Mouse (Mus musculus): ENCODE measurements around the gene Acbd6. TPM values are rescaled to one million over a fixed set of nuclear protein-coding genes. Genes with fewer than 3 reads are reported as not detected.

Gene Acbd6
- polyA plus RNA-seq, 1 experiment, result 22.5 TPM

DNA sequence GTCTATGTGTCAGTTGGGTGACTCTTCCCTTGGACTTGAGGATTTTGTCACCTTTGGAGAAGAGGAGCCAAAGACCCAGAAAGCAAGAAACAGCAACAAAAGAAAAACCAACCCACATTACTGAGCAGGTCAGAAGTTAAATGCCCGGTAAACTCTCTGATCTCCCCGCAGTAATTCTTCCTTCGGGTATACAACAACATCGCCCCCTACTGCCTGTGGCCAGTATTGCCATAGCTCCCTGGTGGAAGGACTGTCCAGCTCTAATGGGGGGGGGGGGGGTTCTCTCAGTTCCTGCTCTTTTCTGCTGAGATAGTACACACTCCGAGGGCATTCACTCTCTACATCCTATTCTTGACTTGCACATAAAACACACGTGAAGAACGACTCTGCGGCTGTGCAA lies 163.5 kb downstream of the Acbd6 start:
- Histone ChIP-seq H3K36me3 (ENCODE audit: control insufficient read depth) (no peaks in the 10 kb centered on the region), H3K4me1 (ENCODE audit: control insufficient read depth) (no peaks in the 10 kb centered on the region), H3K27me3 (ENCODE audit: control insufficient read depth) (peaks cover 36% of the 10 kb centered on the region), H3K9me3 (ENCODE audit: control insufficient read depth, low read length) (peaks cover 7% of the 10 kb centered on the region; the same call in 1 of the 2 replicates), H3K4me3 (replicated peaks) (no peak overlapping the region)
- TF ChIP-seq TAL1 (IDR thresholded peaks at IDR 0.05; ENCODE audit: low read length), result no peak
- TF ChIP-seq GATA1 (IDR thresholded peaks at IDR 0.05; ENCODE audit: low read length), result no peak

DNA sequence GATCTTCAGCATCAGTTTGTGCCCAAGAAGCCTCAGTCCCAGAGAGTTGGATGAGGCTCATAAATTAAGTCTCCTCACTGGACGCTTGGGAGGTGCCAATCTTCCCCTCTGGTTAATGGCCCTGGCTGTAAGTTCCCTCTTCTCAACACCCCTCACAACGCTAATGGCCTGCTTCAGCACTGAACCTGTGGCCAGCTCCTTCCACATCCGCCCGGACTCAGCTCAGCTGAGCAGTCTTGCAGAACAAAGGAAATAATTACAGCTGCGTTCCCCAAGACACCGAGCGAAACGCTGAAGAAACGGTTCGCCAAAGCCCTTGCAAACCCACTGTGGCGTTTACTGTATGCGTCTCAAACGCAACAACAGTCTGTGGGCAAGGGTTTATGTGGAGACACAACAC lies 164.3 kb downstream of the Acbd6 start:
- peaks cover 39% of the 10 kb centered on the region for H3K27me3 ChIP-seq (ENCODE audit: control insufficient read depth)

DNA sequence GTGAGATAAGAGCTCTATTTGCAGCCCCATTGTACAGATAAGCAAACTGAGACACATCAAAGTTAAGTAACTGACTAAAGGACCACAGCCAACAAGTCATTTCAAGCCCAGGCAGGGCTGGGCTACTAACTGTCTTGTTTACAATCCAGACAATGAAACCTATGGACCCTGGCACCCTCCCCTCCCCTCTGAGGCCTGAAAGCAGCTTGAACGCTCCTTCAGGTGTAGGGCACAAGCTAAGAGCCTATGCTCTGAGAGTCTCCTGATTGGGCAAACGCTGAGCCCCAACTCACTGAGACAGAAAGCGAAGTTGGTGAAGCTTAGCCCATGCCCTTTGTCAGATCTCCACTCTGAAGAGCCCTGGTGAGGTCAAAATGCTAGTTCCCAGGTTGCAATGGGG lies 166.4 kb downstream of the Acbd6 start:
- H3K4me1 ChIP-seq (ENCODE audit: control insufficient read depth), result no peaks in the 10 kb centered on the region
- peaks cover 7% of the 10 kb centered on the region; the same call in 1 of the 2 replicates for H3K9me3 ChIP-seq (ENCODE audit: control insufficient read depth, low read length)
- H3K36me3 ChIP-seq (ENCODE audit: control insufficient read depth), result no peaks in the 10 kb centered on the region
- H3K4me3 ChIP-seq (replicated peaks), result no peak overlapping the region
- TF ChIP-seq TAL1 (IDR thresholded peaks at IDR 0.05; ENCODE audit: low read length) (no peak), GATA1 (IDR thresholded peaks at IDR 0.05; ENCODE audit: low read length) (no peak)
- H3K27me3 ChIP-seq (ENCODE audit: control insufficient read depth), result peaks cover 59% of the 10 kb centered on the region

More for the DNA sequence above, 164.3 kb downstream of the Acbd6 start:
- TF ChIP-seq GATA1 (IDR thresholded peaks at IDR 0.05; ENCODE audit: low read length) (no peak), TAL1 (IDR thresholded peaks at IDR 0.05; ENCODE audit: low read length) (no peak)
- peaks cover 7% of the 10 kb centered on the region; the same call in 1 of the 2 replicates for H3K9me3 ChIP-seq (ENCODE audit: control insufficient read depth, low read length)
- no peaks in the 10 kb centered on the region for H3K36me3 ChIP-seq (ENCODE audit: control insufficient read depth)
- no peaks in the 10 kb centered on the region for H3K4me1 ChIP-seq (ENCODE audit: control insufficient read depth)
- H3K4me3 ChIP-seq (replicated peaks), result no peak overlapping the region

DNA sequence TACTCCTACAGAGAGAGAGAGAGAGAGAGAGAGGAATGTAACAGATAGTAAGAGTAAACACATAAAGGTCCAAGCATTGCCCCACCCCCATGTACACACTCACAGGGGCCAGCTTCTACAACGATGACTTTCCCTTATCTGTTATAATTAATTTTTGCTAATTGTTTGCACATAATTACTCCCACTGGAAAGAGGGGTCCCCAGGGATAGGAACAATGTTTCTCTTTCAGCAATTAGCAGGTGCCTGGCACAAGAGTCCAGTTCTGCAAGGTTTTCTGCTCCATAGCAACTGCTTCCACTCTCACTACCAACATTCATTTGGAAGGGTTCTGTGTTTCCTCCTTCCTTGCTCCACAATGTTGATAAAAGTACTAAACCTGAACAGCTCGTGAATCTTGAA lies 168.0 kb downstream of the Acbd6 start:
- TF ChIP-seq TAL1 (IDR thresholded peaks at IDR 0.05; ENCODE audit: low read length), result no peak
- TF ChIP-seq GATA1 (IDR thresholded peaks at IDR 0.05; ENCODE audit: low read length), result no peak
- Histone ChIP-seq H3K9me3 (ENCODE audit: control insufficient read depth, low read length) (peaks cover 7% of the 10 kb centered on the region; the same call in 1 of the 2 replicates), H3K27me3 (ENCODE audit: control insufficient read depth) (peaks cover 69% of the 10 kb centered on the region), H3K36me3 (ENCODE audit: control insufficient read depth) (no peaks in the 10 kb centered on the region), H3K4me3 (replicated peaks) (no peak overlapping the region), H3K4me1 (ENCODE audit: control insufficient read depth) (no peaks in the 10 kb centered on the region)

DNA sequence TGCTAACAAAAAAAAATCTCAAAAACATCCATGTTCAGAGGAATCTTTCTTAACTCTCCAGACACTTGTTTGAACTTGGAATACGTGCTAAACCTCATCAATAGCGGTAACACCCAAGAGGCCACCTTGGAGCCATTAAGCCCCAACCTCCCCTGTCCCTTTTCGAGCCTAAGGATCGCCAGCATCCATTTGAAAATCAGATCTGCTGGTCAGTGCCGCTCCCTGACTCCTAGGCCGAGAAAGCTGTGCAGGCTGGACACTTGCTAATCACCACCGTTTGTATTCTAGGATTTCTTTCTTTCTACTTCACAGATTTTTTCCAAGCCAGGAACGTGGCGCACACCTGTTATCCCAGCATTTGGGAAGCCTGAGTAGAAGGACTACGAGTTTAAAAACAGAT lies 169.9 kb downstream of the Acbd6 start:
- Histone ChIP-seq H3K36me3 (ENCODE audit: control insufficient read depth) (no peaks in the 10 kb centered on the region), H3K4me3 (replicated peaks) (no peak overlapping the region), H3K9me3 (ENCODE audit: control insufficient read depth, low read length) (peaks cover 7% of the 10 kb centered on the region; the same call in 1 of the 2 replicates), H3K27me3 (ENCODE audit: control insufficient read depth) (peaks cover 79% of the 10 kb centered on the region), H3K4me1 (ENCODE audit: control insufficient read depth) (no peaks in the 10 kb centered on the region)
- no peak for TF ChIP-seq GATA1 (IDR thresholded peaks at IDR 0.05; ENCODE audit: low read length)
- TF ChIP-seq TAL1 (IDR thresholded peaks at IDR 0.05; ENCODE audit: low read length), result no peak

DNA sequence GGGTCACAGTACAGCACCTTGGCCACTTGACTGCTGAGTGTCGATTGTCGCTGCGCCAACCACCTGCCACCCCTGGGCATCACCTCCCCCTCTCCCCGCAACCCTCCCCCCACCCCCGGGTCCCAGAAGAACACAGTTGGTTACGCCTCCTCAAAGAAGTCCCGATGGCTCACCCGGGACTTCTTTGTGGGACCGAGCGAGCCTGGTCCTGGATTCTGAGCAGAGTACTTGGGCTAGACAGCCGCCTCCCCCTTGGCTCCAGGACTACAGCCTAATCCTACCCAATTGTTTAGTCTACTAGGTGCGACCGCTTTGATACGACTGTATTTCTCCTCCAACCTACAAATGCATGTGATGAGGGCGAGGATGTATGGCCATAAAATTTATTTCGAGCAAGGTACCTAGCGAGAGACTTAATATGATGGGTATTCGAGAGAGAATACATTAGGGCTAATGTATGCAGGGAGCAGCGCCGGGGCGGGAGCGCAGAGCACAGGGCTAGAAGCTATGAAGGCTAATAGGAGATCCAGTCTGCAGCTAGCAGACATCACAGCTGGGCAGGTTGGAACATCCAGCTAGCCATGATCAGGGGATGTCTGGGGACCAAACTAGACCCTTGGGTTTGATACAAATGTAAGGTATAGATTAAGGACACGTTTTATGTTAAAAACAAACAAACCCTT lies 171.3 kb downstream of the Acbd6 start:
- H3K9me3 ChIP-seq (ENCODE audit: control insufficient read depth, low read length), result peaks cover 7% of the 10 kb centered on the region; the same call in 1 of the 2 replicates
- H3K27me3 ChIP-seq (ENCODE audit: control insufficient read depth), result peaks cover 85% of the 10 kb centered on the region
- no peak overlapping the region for H3K4me3 ChIP-seq (replicated peaks)
- H3K4me1 ChIP-seq (ENCODE audit: control insufficient read depth), result no peaks in the 10 kb centered on the region
- TF ChIP-seq GATA1 (IDR thresholded peaks at IDR 0.05; ENCODE audit: low read length) (no peak), TAL1 (IDR thresholded peaks at IDR 0.05; ENCODE audit: low read length) (no peak)
- no peaks in the 10 kb centered on the region for H3K36me3 ChIP-seq (ENCODE audit: control insufficient read depth)

DNA sequence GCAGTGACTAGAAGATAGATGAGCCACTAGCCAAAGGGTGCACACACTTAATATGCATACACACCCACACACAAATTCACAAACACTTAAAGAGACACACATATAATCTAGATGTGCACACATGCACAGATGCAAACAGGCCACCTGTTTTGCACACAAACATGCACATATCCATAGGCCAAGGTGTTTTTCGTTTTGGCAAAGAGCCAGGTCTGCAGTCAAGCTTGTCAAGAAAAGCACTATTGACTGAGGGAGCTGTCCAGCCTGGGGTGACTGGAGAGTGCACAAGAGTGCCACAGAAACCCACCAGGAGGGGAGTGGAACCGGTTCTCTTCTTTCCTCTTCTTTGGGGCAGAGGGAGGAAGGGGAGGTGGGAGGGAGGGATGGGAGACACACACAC lies 173.2 kb downstream of the Acbd6 start:
- Histone ChIP-seq H3K36me3 (ENCODE audit: control insufficient read depth) (no peaks in the 10 kb centered on the region), H3K4me3 (replicated peaks) (no peak overlapping the region), H3K27me3 (ENCODE audit: control insufficient read depth) (peaks cover 94% of the 10 kb centered on the region), H3K4me1 (ENCODE audit: control insufficient read depth) (no peaks in the 10 kb centered on the region), H3K9me3 (ENCODE audit: control insufficient read depth, low read length) (peaks cover 1% of the 10 kb centered on the region; the same call in 1 of the 2 replicates)
- TF ChIP-seq TAL1 (IDR thresholded peaks at IDR 0.05; ENCODE audit: low read length) (no peak), GATA1 (IDR thresholded peaks at IDR 0.05; ENCODE audit: low read length) (no peak)

DNA sequence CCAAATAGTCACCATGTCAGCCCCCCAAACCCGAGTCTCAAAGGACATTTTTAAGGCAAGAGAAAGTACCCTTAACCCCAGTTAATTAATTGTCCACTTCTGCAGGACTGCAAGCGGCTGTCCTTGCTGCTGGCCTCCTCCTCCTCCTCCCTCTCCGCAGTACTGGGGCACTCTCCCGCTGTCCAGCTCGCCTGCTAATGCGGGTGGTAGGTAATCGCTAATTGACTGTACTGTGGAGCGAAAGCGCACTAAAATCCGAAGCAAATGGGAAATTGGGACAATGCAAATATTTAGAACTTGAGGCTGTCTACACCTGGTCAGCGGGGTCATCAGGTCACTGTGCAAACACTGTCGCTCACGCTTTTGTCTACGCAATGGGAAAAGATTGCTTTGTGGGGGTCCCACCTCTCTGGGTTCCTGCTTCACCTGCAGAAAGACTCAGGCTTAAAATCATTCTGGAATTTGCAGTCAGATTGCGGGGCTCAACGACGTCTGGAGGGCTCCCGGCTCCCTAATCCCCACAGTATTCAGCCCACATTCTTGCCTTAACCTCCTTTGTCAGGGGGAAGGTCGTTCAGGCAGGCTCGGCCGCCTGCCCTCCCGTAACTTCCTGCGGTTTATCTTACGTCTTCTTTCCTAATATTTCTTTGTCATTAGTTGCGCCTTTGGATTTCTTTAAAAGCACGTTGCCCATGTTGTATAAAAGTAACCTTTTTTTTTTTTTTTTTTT lies 178.3 kb downstream of the Acbd6 start:
- H3K4me1 ChIP-seq (ENCODE audit: control insufficient read depth), result no peaks in the 10 kb centered on the region
- no peaks in the 10 kb centered on the region for H3K36me3 ChIP-seq (ENCODE audit: control insufficient read depth)
- H3K4me3 ChIP-seq (replicated peaks), result no peak overlapping the region
- H3K27me3 ChIP-seq (ENCODE audit: control insufficient read depth), result peaks cover 100% of the 10 kb centered on the region
- H3K9me3 ChIP-seq (ENCODE audit: control insufficient read depth, low read length), result peaks cover 8% of the 10 kb centered on the region; the same call in 1 of the 2 replicates
- TF ChIP-seq GATA1 (IDR thresholded peaks at IDR 0.05; ENCODE audit: low read length) (no peak), TAL1 (IDR thresholded peaks at IDR 0.05; ENCODE audit: low read length) (no peak)
